8 mouse cellular contexts compared by ENCODE assay signal in the genomic region with DNA sequence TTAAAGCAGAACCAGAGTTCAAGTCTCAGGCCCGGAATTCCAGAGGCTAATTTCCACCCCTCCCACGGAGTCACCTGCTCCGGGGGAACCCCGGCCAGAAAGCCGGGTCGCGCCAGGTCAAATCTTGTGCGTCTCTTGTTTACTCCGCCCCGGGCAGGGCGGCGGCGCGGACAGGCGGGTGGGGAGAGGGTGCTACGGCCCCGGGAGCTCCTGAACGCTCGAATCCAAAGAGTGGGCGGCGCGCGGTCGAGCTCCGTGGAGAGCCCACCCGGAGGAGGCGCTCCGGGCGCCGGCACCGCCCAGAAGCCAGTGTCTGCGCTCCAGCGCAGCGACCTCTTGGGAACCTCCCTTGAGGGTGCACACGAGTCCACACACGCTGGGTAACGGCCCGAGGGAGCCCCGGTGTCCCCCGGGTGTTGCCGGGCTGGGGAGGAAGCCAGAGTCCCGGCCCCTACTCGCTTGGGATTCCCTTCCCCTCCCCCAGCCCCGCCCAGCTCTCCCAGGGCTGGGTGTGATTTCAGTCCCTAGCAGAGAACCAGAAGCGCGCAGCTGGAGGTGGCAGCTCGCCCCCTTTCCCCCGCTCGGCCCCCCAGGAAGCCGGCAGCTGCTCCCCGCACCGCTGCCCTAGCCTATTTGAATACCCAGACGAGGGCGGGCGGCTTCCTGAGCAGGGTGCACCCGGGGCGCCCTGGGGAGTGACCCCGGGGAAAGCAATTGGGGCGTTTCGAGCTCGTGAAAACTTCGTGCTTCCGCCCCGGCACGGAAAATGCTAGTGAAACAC. TPM values are rescaled to one million over a fixed set of nuclear protein-coding genes. Genes with fewer than 3 reads are reported as not detected.
A peak's percentile ranks its signal among the peaks of the same experiment; 100 is the strongest.
DNase-seq lines count a peak whose midpoint lies in the region; ATAC-seq and TF ChIP-seq lines count a peak whose summit lies in the region.

No protein-coding gene starts in this region.

- peaks cover 8% of the 10 kb centered on the region for H3K9me3 ChIP-seq in G1E (replicated peaks)
- no peaks in the 10 kb centered on the region for H3K9me3 ChIP-seq in hindbrain, embryonic 12.5 days (replicated peaks)

- H3K9ac ChIP-seq in hindbrain, embryonic 12.5 days, result peak overlapping the region; percentile 79

- no peak for DNase-seq in G1E (ENCODE audit: low spot score)
- DNase-seq in cerebellum, adult 8-10 months, result peak; percentile 71
- peak; percentile 69 to 72 for DNase-seq in frontal cortex, postnatal 14 days (ENCODE audit: low spot score in 2 of 2)
- peak; percentile 73 for DNase-seq in layer of hippocampus, postnatal 36 days
- peak; percentile 89 for DNase-seq in lung, postnatal 14 days
- peak; percentile 71 for DNase-seq in ovary, postnatal 14 days (ENCODE audit: low spot score)
- DNase-seq in thymus, postnatal 10 days (ENCODE audit: low spot score in 2 of 2), result peak; percentile 86 to 87

- TF ChIP-seq CTCF in G1E (IDR thresholded peaks at IDR 0.05; ENCODE audit: low read depth, low read length), result no peak

- H3K4me3 ChIP-seq in G1E (ENCODE audit: low read depth, low read length), result peak overlapping the region; percentile 47; the same call in 1 of the 2 replicates
- peak overlapping the region; percentile 70 for H3K4me3 ChIP-seq in hindbrain, embryonic 12.5 days

- peaks cover 3% of the 10 kb centered on the region; the same call in 1 of the 2 replicates for H3K4me1 ChIP-seq in G1E (ENCODE audit: insufficient read depth, low read depth, low read length)
- H3K4me1 ChIP-seq in hindbrain, embryonic 12.5 days, result no peaks in the 10 kb centered on the region

- whole genome bisulfite sequencing in hindbrain, embryonic 12.5 days, result under 1% methylated on average over 63 of the region's 65 CpGs

- H3K36me3 ChIP-seq in G1E (replicated peaks), result no peaks in the 10 kb centered on the region
- no peaks in the 10 kb centered on the region for H3K36me3 ChIP-seq in hindbrain, embryonic 12.5 days

- ATAC-seq in G1E (ENCODE audit: extremely low read depth, insufficient number of reproducible peaks, low FRiP score, poor library complexity, severe bottlenecking), result peak; percentile 28; the same call in 1 of the 2 replicates
- ATAC-seq in hindbrain, embryonic 12.5 days (ENCODE audit: low FRiP score), result peak; percentile 18

- H3K27me3 ChIP-seq in G1E (ENCODE audit: insufficient read depth, low read length), result peaks cover 37% of the 10 kb centered on the region
- H3K27me3 ChIP-seq in hindbrain, embryonic 12.5 days, result 0 out of 2 replicates have a peak, but pooled peaks cover 4% of the 10 kb centered on the region

- peak overlapping the region; percentile 99 for H3K27ac ChIP-seq in hindbrain, embryonic 12.5 days

- H3K4me2 ChIP-seq in hindbrain, embryonic 12.5 days (replicated peaks), result peak overlapping the region; percentile 95

RNA-seq across cellular contexts. Expression of gene Hivep2, which starts 1.2 kb away (rescaled TPM):
- total RNA-seq in G1E (2014; fragmentation: Nextera tagmentation), result 0.34 TPM in 1 of 2 replicates, not detected in the other
- 0.16 and 0.29 TPM in 2 replicates for total RNA-seq in G1E (2017)
- not detected in 2 replicates for polyA plus RNA-seq in G1E (2012)
- polyA plus RNA-seq in hindbrain, embryonic 12.5 days (2016; fragmentation: Nextera tagmentation; extraction: Ambion mirVana), result 6.5 and 8.3 TPM in 2 replicates
- 100 to 1,000 TPM; 202 to 208 TPM for total RNA-seq in layer of hippocampus, postnatal 36 days (2021)

Comparison
In these comparisons a context has a peak if more than half of its experiments do, and no peak if none do; other contexts are left out.
1. RNA of gene Hivep2, which starts 1.2 kb away (total RNA-seq): 202 to 208 TPM in layer of hippocampus, postnatal 36 days; 0.16 to 0.34 TPM in G1E; every median in the first group is over 100 times any median in the second.